Mouse (Mus musculus) erythroblast, embryonic 14.5 days (primary cell): ENCODE data around the gene Cmtr1.

Experiments
- GATA1 ChIP-seq: IDR thresholded peaks from 2 replicates; pipeline ENCODE4 v1.6.1; 2012; ENCODE audit warnings: low read length, inconsistent platforms, mixed read lengths
- TAL1 ChIP-seq: IDR thresholded peaks from 3 replicates; pipeline ENCODE4 v1.6.1; 2012; ENCODE audit warnings: low read length, inconsistent platforms, mixed read lengths

DNA sequence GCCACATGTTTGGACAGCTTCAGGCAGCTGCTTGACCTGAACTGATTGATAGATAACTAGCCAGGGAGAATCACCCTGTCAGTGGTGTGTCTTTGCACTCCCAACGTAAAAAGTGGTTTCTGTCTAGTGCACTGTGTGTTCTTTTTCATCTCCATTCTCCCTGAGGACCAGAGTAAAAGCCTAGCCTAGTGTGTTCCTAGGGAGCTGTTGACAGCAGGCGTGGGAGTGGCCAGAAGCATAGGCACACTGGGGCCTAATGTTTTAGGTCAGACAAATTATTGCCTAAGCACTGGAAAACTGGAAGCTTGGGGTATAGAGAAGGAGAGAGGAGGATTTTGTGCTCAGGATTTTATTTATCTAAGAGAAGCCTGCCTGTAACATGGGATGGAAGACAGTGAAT, 22.7 kb downstream of the Cmtr1 start:
- TF ChIP-seq TAL1: no peak
- no peak for TF ChIP-seq GATA1
